Mouse (Mus musculus): ENCODE measurements around the gene Stab2. TPM values are rescaled to one million over a fixed set of nuclear protein-coding genes. Genes with fewer than 3 reads are reported as not detected.

Stab2 gene
- polyA plus RNA-seq, 1 experiment from 2014 or later, result 0.17 TPM

DNA sequence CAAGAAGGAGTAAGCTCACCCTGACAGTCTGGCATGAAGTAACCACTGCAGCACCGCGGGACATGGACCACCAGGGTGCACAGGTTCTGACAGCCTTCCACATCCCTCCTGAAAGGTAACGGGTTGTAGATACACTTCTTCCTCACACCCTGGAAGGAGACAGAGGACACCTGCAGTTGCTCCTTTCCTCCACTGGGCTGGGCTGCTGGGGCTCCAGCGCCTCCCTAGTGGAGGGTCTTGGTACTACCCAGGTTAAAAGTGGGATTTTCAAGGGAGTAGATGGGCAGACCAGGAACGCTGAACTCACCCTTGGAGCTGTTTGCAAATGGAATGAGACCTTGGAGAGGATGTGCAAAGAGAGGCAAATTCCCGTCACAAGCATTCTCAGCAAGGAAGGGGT, 144.4 kb downstream of the Stab2 start:
- no peak for DNase-seq (ENCODE audit: low spot score)
- Histone ChIP-seq H3K36me3 (ENCODE audit: control insufficient read depth, insufficient read depth, low read length) (no peaks in the 10 kb centered on the region), H3K9ac (ENCODE audit: low read length) (no peak overlapping the region), H3K4me1 (replicated peaks; ENCODE audit: control insufficient read depth, insufficient read depth) (no peaks in the 10 kb centered on the region), H3K4me2 (replicated peaks; ENCODE audit: low read depth) (no peak overlapping the region), H3K27me3 (ENCODE audit: control insufficient read depth, insufficient read depth, low read length) (no peaks in the 10 kb centered on the region), H3K4me3 (ENCODE audit: low read depth, low read length) (no peak overlapping the region), H3K9me3 (ENCODE audit: control insufficient read depth, low read length) (no peaks in the 10 kb centered on the region), H3K27ac (replicated peaks) (no peak overlapping the region)
- WGBS, result 92% methylated on average over 6 of the region's 6 CpGs
- TF ChIP-seq EP300 (optimal IDR thresholded peaks at IDR 0.05) (no peak), CTCF (IDR thresholded peaks at IDR 0.05; ENCODE audit: low read depth) (peak; percentile 49)
- no peak for ATAC-seq (ENCODE audit: low FRiP score, low TSS enrichment)

DNA sequence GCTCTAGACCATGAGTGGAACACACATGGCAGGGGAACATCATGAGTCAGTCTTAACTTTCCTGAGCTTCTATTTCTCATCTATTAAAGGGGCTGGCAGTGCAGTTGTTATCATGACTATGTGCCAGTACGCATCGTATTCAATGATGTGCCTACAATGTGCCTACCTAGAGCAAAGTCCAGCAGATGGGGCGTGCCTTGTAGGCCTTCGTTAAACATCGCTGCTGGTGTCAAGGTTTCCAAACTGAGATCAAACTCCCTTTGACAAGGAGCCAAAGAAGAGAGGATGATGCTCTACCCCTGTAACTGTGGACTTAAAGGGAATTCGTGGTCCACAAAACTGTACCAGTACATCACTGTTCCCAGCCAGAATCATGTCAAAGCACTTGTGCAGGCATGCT, 145.3 kb downstream of the Stab2 start:
- Histone ChIP-seq H3K9me3 (ENCODE audit: control insufficient read depth, low read length) (no peaks in the 10 kb centered on the region), H3K27me3 (ENCODE audit: control insufficient read depth, insufficient read depth, low read length) (no peaks in the 10 kb centered on the region), H3K9ac (ENCODE audit: low read length) (no peak overlapping the region), H3K27ac (replicated peaks) (no peak overlapping the region), H3K36me3 (ENCODE audit: control insufficient read depth, insufficient read depth, low read length) (no peaks in the 10 kb centered on the region), H3K4me2 (replicated peaks; ENCODE audit: low read depth) (no peak overlapping the region), H3K4me3 (ENCODE audit: low read depth, low read length) (no peak overlapping the region), H3K4me1 (replicated peaks; ENCODE audit: control insufficient read depth, insufficient read depth) (no peaks in the 10 kb centered on the region)
- 88% methylated on average over 6 of the region's 6 CpGs for WGBS
- DNase-seq (ENCODE audit: low spot score), result no peak
- no peak for TF ChIP-seq CTCF (IDR thresholded peaks at IDR 0.05; ENCODE audit: low read depth)
- TF ChIP-seq EP300 (optimal IDR thresholded peaks at IDR 0.05), result no peak
- ATAC-seq (ENCODE audit: low FRiP score, low TSS enrichment), result no peak

DNA sequence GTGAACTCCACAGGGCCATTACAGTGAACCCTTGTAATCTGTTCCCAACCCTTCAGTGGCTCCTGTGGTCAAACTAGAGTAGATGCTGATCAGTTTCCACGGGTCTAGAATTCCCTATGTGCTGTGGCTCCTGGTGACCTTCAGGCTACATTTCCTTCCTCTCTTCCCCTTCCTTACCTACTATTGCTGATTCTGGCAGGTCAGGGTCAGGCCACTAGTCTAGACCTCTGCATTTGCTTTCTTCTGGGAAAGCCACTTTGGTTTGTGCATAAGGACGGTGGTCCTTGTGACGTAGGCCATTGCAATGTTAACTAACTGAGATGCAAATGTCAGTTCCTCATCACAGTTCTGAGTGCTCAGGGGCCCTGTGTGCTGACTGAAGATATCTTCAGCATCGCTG, 147.4 kb downstream of the Stab2 start:
- no peak overlapping the region for H3K4me3 ChIP-seq (ENCODE audit: low read depth, low read length)
- no peak for TF ChIP-seq EP300 (optimal IDR thresholded peaks at IDR 0.05)
- TF ChIP-seq CTCF (IDR thresholded peaks at IDR 0.05; ENCODE audit: low read depth), result no peak
- 79% methylated on average over 4 of the region's 4 CpGs for WGBS
- no peak overlapping the region for H3K9ac ChIP-seq (ENCODE audit: low read length)
- H3K4me1 ChIP-seq (replicated peaks; ENCODE audit: control insufficient read depth, insufficient read depth), result no peaks in the 10 kb centered on the region
- DNase-seq (ENCODE audit: low spot score), result no peak
- no peaks in the 10 kb centered on the region for H3K36me3 ChIP-seq (ENCODE audit: control insufficient read depth, insufficient read depth, low read length)
- H3K4me2 ChIP-seq (replicated peaks; ENCODE audit: low read depth), result no peak overlapping the region
- ATAC-seq (ENCODE audit: low FRiP score, low TSS enrichment), result no peak
- H3K9me3 ChIP-seq (ENCODE audit: control insufficient read depth, low read length), result no peaks in the 10 kb centered on the region
- H3K27ac ChIP-seq (replicated peaks), result no peak overlapping the region
- no peaks in the 10 kb centered on the region for H3K27me3 ChIP-seq (ENCODE audit: control insufficient read depth, insufficient read depth, low read length)

GRCm38 (mm10) chr10:86853433-86853832, 154.4 kb downstream of the Stab2 start:
- ATAC-seq (ENCODE audit: low FRiP score, low TSS enrichment) (no peak), DNase-seq (ENCODE audit: low spot score) (no peak)
- Histone ChIP-seq H3K9ac (ENCODE audit: low read length) (no peak overlapping the region), H3K27ac (replicated peaks) (no peak overlapping the region), H3K4me2 (replicated peaks; ENCODE audit: low read depth) (no peak overlapping the region), H3K27me3 (ENCODE audit: control insufficient read depth, insufficient read depth, low read length) (no peaks in the 10 kb centered on the region), H3K36me3 (ENCODE audit: control insufficient read depth, insufficient read depth, low read length) (no peaks in the 10 kb centered on the region), H3K4me1 (replicated peaks; ENCODE audit: control insufficient read depth, insufficient read depth) (no peaks in the 10 kb centered on the region), H3K4me3 (ENCODE audit: low read depth, low read length) (no peak overlapping the region), H3K9me3 (ENCODE audit: control insufficient read depth, low read length) (no peaks in the 10 kb centered on the region)
- no peak for TF ChIP-seq EP300 (optimal IDR thresholded peaks at IDR 0.05)
- TF ChIP-seq CTCF (IDR thresholded peaks at IDR 0.05; ENCODE audit: low read depth), result no peak
- 84% methylated on average over 3 of the region's 3 CpGs for WGBS

GRCm38 (mm10) chr10:86852160-86852559, 155.7 kb downstream of the Stab2 start:
- TF ChIP-seq EP300 (optimal IDR thresholded peaks at IDR 0.05), result no peak
- no peak for TF ChIP-seq CTCF (IDR thresholded peaks at IDR 0.05; ENCODE audit: low read depth)
- H3K9me3 ChIP-seq (ENCODE audit: control insufficient read depth, low read length), result no peaks in the 10 kb centered on the region
- H3K4me3 ChIP-seq (ENCODE audit: low read depth, low read length), result no peak overlapping the region
- H3K4me2 ChIP-seq (replicated peaks; ENCODE audit: low read depth), result no peak overlapping the region
- DNase-seq (ENCODE audit: low spot score) (no peak), ATAC-seq (ENCODE audit: low FRiP score, low TSS enrichment) (no peak)
- no peaks in the 10 kb centered on the region for H3K27me3 ChIP-seq (ENCODE audit: control insufficient read depth, insufficient read depth, low read length)
- H3K9ac ChIP-seq (ENCODE audit: low read length), result no peak overlapping the region
- no peaks in the 10 kb centered on the region for H3K4me1 ChIP-seq (replicated peaks; ENCODE audit: control insufficient read depth, insufficient read depth)
- WGBS, result 87% methylated on average over 6 of the region's 6 CpGs
- H3K27ac ChIP-seq (replicated peaks), result no peak overlapping the region
- H3K36me3 ChIP-seq (ENCODE audit: control insufficient read depth, insufficient read depth, low read length), result no peaks in the 10 kb centered on the region

DNA sequence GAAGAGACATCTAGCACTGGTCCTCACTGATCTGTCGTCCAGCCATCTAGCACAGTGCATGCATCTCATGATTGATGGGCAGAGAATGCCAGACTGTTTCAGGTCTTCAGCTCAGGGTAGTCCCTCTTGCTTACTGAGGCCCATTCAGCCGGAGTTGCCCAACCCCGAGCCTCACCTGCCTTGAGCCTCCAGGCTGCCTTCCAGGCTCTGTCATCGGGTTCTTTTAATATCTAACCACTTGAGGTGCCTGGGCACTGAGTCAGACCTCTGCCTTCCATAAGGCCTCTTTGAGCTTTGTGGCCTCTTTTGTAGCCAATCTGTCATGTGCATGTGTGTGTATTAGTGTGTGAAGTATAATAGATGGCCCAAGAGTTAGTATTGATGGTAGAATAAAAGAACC, 158.3 kb downstream of the Stab2 start:
- DNase-seq (ENCODE audit: low spot score) (no peak), ATAC-seq (ENCODE audit: low FRiP score, low TSS enrichment) (no peak)
- Histone ChIP-seq H3K4me1 (replicated peaks; ENCODE audit: control insufficient read depth, insufficient read depth) (no peaks in the 10 kb centered on the region), H3K9me3 (ENCODE audit: control insufficient read depth, low read length) (no peaks in the 10 kb centered on the region), H3K27ac (replicated peaks) (no peak overlapping the region), H3K9ac (ENCODE audit: low read length) (no peak overlapping the region), H3K4me2 (replicated peaks; ENCODE audit: low read depth) (no peak overlapping the region), H3K4me3 (ENCODE audit: low read depth, low read length) (no peak overlapping the region), H3K36me3 (ENCODE audit: control insufficient read depth, insufficient read depth, low read length) (no peaks in the 10 kb centered on the region), H3K27me3 (ENCODE audit: control insufficient read depth, insufficient read depth, low read length) (no peaks in the 10 kb centered on the region)
- TF ChIP-seq CTCF (IDR thresholded peaks at IDR 0.05; ENCODE audit: low read depth) (no peak), EP300 (optimal IDR thresholded peaks at IDR 0.05) (no peak)
- WGBS, result 77% methylated on average over 4 of the region's 4 CpGs
